Mouse (Mus musculus): ENCODE results near the gene Sec24a. TPM values are rescaled to one million over a fixed set of nuclear protein-coding genes. Genes with fewer than 3 reads are reported as not detected.
"Not testable (repeated sequence)": the region's sequence is repeated elsewhere in the genome, so short reads cannot be mapped to it uniquely, and the experiment has no call there.

The Sec24a gene
- total and polyA plus RNA-seq, 3 experiments = 9.3 to 16.6 (median 15.3) TPM

DNA sequence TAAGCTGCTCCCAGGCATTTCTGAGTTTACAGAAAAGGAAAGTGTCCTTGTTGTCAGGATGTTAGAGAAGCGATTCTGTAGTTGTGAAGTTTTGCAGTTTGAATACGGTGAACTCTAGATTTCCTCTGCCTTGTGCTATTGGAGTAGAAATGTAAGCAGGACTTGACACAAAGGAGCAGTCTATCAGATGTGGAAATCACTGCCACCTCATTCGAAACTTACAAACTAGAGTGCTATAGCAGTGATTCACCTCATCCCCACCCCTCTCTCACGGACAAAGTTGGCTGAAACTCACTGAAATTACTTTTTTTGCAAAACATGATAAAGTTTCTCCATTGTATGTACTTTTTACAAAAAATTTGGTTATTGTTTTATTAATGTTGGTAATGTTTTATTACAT lies 1.4 kb upstream of the Sec24a start:
- intact Hi-C loops (cut with DNase I) = loop anchor here (5.0 kb wide), 1 partner anchor 237 kb away; the partner anchor contains the start of genes Cdkl3 and Ube2b
- DNase-seq = no peak
- Histone ChIP-seq H3K27ac (no peak overlapping the region), H3K79me2 (replicated peaks; ENCODE audit: control insufficient read depth, insufficient read depth, low read length) (peaks cover 3% of the 10 kb centered on the region), H3K9ac (ENCODE audit: low read depth, low read length) (no peak overlapping the region), H3K4me3 (no peak overlapping the region), H3K4me1 (ENCODE audit: control insufficient read depth, insufficient read depth, low read length) (peaks cover 7% of the 10 kb centered on the region), H3K36me3 (ENCODE audit: control insufficient read depth, insufficient read depth, low read length) (peaks cover 4% of the 10 kb centered on the region), H3K27me3 (ENCODE audit: control insufficient read depth, insufficient read depth, low read length) (no peaks in the 10 kb centered on the region)
- WGBS = 66% methylated on average over 4 of the region's 4 CpGs
- TF ChIP-seq CTCF (IDR thresholded peaks at IDR 0.05) (no peak), EP300 (IDR thresholded peaks at IDR 0.05; ENCODE audit: insufficient read depth, low read depth, low read length) (no peak), POLR2A (IDR thresholded peaks at IDR 0.05; ENCODE audit: insufficient read depth, low read depth, low read length) (no peak)

DNA sequence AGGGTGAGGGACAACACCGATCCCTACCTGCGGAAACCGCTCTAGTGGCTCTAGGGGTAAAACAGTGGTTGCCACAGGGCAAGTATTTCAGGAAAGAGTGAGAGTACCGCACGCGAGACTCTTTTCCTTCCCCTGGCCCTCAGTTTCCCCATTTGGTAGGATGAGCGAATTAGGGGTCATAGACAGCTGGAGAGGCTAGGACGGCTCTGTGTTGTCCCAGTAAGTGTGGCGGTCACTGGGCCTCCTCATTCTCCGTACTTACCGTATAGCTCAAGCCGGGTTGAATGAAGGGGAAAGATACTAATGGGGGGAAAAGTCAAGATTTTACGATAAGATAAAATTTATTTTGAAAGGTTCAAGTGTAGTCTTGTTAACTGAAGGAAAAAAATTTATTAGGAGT lies 521 bp upstream of the Sec24a start:
- 4% methylated on average over 13 of the region's 13 CpGs for WGBS
- intact Hi-C loops (cut with DNase I) = loop anchor here (5.0 kb wide), 1 partner anchor 238 kb away; the partner anchor contains the start of genes Cdkl3 and Ube2b

GRCm38 (mm10) chr11:51761241-51761640 lies 2.2 kb downstream of the Sec24a start:
- TF ChIP-seq EP300 (IDR thresholded peaks at IDR 0.05; ENCODE audit: insufficient read depth, low read depth, low read length) = no peak
- TF ChIP-seq POLR2A (IDR thresholded peaks at IDR 0.05; ENCODE audit: insufficient read depth, low read depth, low read length) = no peak
- TF ChIP-seq CTCF (IDR thresholded peaks at IDR 0.05) = no peak
- Histone ChIP-seq H3K27me3 (ENCODE audit: control insufficient read depth, insufficient read depth, low read length) (no peaks in the 10 kb centered on the region), H3K4me1 (ENCODE audit: control insufficient read depth, insufficient read depth, low read length) (peaks cover 6% of the 10 kb centered on the region), H3K36me3 (ENCODE audit: control insufficient read depth, insufficient read depth, low read length) (peaks cover 4% of the 10 kb centered on the region; the same call in 1 of the 2 replicates), H3K4me3 (no peak overlapping the region), H3K9ac (ENCODE audit: low read depth, low read length) (no peak overlapping the region), H3K27ac (no peak overlapping the region), H3K79me2 (replicated peaks; ENCODE audit: control insufficient read depth, insufficient read depth, low read length) (peaks cover 1% of the 10 kb centered on the region)
- intact Hi-C loops (cut with DNase I) = loop anchor here (5.0 kb wide), 1 partner anchor 241 kb away; the partner anchor contains the start of genes Cdkl3 and Ube2b
- WGBS = 68% methylated on average over 5 of the region's 5 CpGs
- no peak for DNase-seq

More for the DNA sequence above, 521 bp upstream of the Sec24a start:
- Histone ChIP-seq H3K79me2 (replicated peaks; ENCODE audit: control insufficient read depth, insufficient read depth, low read length) (peaks cover 3% of the 10 kb centered on the region), H3K36me3 (ENCODE audit: control insufficient read depth, insufficient read depth, low read length) (peaks cover 4% of the 10 kb centered on the region), H3K27ac (peak overlapping the region; percentile 78), H3K9ac (ENCODE audit: low read depth, low read length) (peak overlapping the region; percentile 87), H3K4me3 (peak overlapping the region; percentile 100), H3K4me1 (ENCODE audit: control insufficient read depth, insufficient read depth, low read length) (peaks cover 7% of the 10 kb centered on the region), H3K27me3 (ENCODE audit: control insufficient read depth, insufficient read depth, low read length) (no peaks in the 10 kb centered on the region)
- TF ChIP-seq CTCF (IDR thresholded peaks at IDR 0.05) (no peak), EP300 (IDR thresholded peaks at IDR 0.05; ENCODE audit: insufficient read depth, low read depth, low read length) (no peak), POLR2A (IDR thresholded peaks at IDR 0.05; ENCODE audit: insufficient read depth, low read depth, low read length) (no peak)
- DNase-seq = no peak

DNA sequence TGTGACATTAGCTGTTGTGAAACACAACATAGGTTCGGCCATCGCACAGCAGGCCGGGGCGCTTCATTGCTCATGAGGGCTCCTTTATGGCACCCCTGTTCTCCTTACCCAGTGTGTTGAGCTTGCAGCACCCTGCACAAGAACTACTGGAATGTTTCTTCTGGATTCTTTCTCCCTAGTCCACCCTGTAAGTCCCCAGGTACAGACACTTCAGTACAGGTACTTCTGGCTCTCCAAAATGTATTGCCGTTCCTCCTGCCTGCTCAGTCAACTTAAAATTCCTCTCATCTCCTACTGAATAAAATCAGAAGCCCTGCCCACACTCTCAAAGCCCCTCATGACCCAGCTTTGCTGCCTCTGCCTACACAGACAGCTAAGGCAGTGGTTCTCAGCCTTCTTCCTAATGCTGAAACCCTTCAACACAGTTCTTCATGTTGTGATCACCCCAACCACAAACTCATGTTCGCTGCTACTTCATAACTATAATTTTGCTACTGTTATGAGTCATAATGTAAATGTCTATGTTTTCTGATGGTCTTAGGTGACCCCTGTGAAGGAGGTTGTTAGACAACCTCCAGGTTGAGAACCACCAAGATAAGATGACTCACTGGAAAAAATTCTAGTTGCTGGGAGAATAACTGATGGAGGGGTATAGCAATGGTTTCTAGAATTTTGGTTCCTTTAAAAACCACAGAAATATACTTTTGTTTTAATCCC lies 3.3 kb downstream of the Sec24a start:
- no peak for DNase-seq
- 83% methylated on average over 6 of the region's 6 CpGs for WGBS
- H3K4me3 ChIP-seq = no peak overlapping the region
- no peak overlapping the region for H3K9ac ChIP-seq (ENCODE audit: low read depth, low read length)
- peaks cover 2% of the 10 kb centered on the region; the same call in 1 of the 2 replicates for H3K79me2 ChIP-seq (replicated peaks; ENCODE audit: control insufficient read depth, insufficient read depth, low read length)
- intact Hi-C loops (cut with DNase I) = loop anchor here (5.0 kb wide), 2 partner anchors 143 to 242 kb away; partner anchors contain the start of genes Cdkl3, Nhp2 and Ube2b
- TF ChIP-seq CTCF (IDR thresholded peaks at IDR 0.05) (no peak), EP300 (IDR thresholded peaks at IDR 0.05; ENCODE audit: insufficient read depth, low read depth, low read length) (no peak), POLR2A (IDR thresholded peaks at IDR 0.05; ENCODE audit: insufficient read depth, low read depth, low read length) (no peak)
- H3K27me3 ChIP-seq (ENCODE audit: control insufficient read depth, insufficient read depth, low read length) = no peaks in the 10 kb centered on the region
- H3K4me1 ChIP-seq (ENCODE audit: control insufficient read depth, insufficient read depth, low read length) = peaks cover 6% of the 10 kb centered on the region
- H3K36me3 ChIP-seq (ENCODE audit: control insufficient read depth, insufficient read depth, low read length) = peaks cover 4% of the 10 kb centered on the region; the same call in 1 of the 2 replicates
- H3K27ac ChIP-seq = no peak overlapping the region

DNA sequence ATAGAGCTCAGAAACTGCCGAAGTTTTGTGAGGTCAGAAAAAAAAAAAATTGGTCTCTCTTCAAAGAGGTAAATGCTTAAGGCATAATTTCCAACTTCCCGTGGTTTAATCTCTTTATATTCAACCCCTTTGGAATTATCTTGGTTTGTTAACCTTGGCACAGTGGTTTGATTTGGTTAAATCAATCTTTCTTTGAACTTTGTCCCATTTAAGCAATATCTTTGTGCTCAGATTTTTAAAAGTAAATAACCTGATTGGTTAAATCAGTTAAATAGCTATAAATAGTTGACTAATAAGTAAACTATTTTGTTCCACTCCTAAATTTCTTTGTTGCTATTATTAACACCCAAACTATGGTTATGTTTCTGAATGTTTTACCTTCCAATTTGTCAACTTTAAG lies 4.2 kb downstream of the Sec24a start:
- Histone ChIP-seq H3K36me3 (ENCODE audit: control insufficient read depth, insufficient read depth, low read length) (peaks cover 6% of the 10 kb centered on the region), H3K9ac (ENCODE audit: low read depth, low read length) (no peak overlapping the region), H3K27me3 (ENCODE audit: control insufficient read depth, insufficient read depth, low read length) (no peaks in the 10 kb centered on the region), H3K79me2 (replicated peaks; ENCODE audit: control insufficient read depth, insufficient read depth, low read length) (peaks cover 4% of the 10 kb centered on the region; the same call in 1 of the 2 replicates), H3K4me3 (no peak overlapping the region), H3K4me1 (ENCODE audit: control insufficient read depth, insufficient read depth, low read length) (peaks cover 3% of the 10 kb centered on the region), H3K27ac (no peak overlapping the region)
- TF ChIP-seq POLR2A (IDR thresholded peaks at IDR 0.05; ENCODE audit: insufficient read depth, low read depth, low read length) (no peak), EP300 (IDR thresholded peaks at IDR 0.05; ENCODE audit: insufficient read depth, low read depth, low read length) (no peak), CTCF (IDR thresholded peaks at IDR 0.05) (no peak)
- intact Hi-C loops (cut with DNase I) = loop anchor here (5.0 kb wide), 1 partner anchor 142 kb away; the partner anchor contains the start of gene Nhp2
- 72% methylated on average over 2 of the region's 2 CpGs for WGBS
- DNase-seq = no peak

DNA sequence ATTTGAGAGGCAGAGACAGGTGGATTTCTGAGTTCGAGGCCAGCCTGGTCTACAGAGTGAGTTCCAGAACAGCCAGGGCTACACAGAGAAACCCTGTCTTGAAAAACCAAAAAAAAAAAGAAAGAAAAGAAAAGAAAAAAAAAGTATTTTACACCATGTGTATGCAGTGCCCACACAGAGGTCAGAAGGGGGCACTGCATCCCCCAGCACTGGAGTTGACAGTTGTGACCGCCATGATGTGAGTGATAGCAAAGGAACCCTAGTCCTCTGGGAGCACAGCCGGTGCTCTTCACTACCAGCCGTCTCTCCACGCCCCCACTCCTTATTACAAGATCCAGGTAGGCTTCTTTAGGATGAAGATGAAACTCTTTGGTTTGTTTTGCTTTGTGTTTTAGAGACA lies 5.2 kb downstream of the Sec24a start:
- H3K9ac ChIP-seq (ENCODE audit: low read depth, low read length); H3K4me1 ChIP-seq (ENCODE audit: control insufficient read depth, insufficient read depth, low read length); H3K36me3 ChIP-seq (ENCODE audit: control insufficient read depth, insufficient read depth, low read length); H3K79me2 ChIP-seq (replicated peaks; ENCODE audit: control insufficient read depth, insufficient read depth, low read length); H3K27me3 ChIP-seq (ENCODE audit: control insufficient read depth, insufficient read depth, low read length); H3K4me3 ChIP-seq; DNase-seq; H3K27ac ChIP-seq: not testable (repeated sequence)
- intact Hi-C loops (cut with DNase I) = loop anchor here (5.0 kb wide), 1 partner anchor 141 kb away; the partner anchor contains the start of gene Nhp2
- 86% methylated on average over 5 of the region's 5 CpGs for WGBS

All from heart, adult 2 months (tissue).